Mouse (Mus musculus) adrenal gland, adult 10 weeks (tissue): ENCODE results near the gene Slit2. TPM values are rescaled to one million over a fixed set of nuclear protein-coding genes. Genes with fewer than 3 reads are reported as not detected.

ENCODE experiments used
- polyA plus RNA-seq: library from polyadenylated mRNA; stranded (reverse); fragments of 350-450 nt; fragmentation: Illumina TruSeq; extraction: RNeasy Lipid Tissue Mini Kit (QIAGEN cat#74804); gene quantifications from one replicate; pipeline ENCODE4 v1.2.3, GENCODE M21; 2014; ENCODE audit warnings: low read depth, low replicate concordance

The Slit2 gene
- 22.0 TPM for polyA plus RNA-seq

GRCm38 (mm10) chr5:47982941-47983701, at the start of gene Slit2:
Gene Slit2 (plus strand): TSS chr5:47983138.

GRCm38 (mm10) chr5:48327652-48328051, 344.7 kb downstream of the Slit2 start, which contains the start of gene 5730480H06Rik:
Gene 5730480H06Rik (plus strand): TSS chr5:48327952.

